Mouse (Mus musculus) stomach, embryonic 14.5 days (tissue): Measurements from ENCODE around the gene Dhx33. TPM values are rescaled to one million over a fixed set of nuclear protein-coding genes. Genes with fewer than 3 reads are reported as not detected.

Experiments
- ATAC-seq: fragments of 200-750 bp; cut with Nextera tagmentation; 2 replicates; pipeline ENCODE4 v1.8.0; 2017; ENCODE audit warnings: low read depth, moderate TSS enrichment; ENCODE audit not compliant: insufficient number of reproducible peaks, insufficient read depth, low FRiP score
- H3K27ac ChIP-seq: fragments of 300-500 bp; sonication (generic); 2 replicates; pipeline ENCODE4 v1.5.1; 2014; ENCODE audit warnings: mild to moderate bottlenecking, low read length, moderate library complexity, mixed read lengths
- H3K27me3 ChIP-seq: fragments of 300-500 bp; sonication (generic); 2 replicates; pipeline ENCODE4 v1.6.1; 2014; ENCODE audit warnings: low read length, control low read depth, mixed read lengths; ENCODE audit not compliant: control insufficient read depth, insufficient read depth
- H3K36me3 ChIP-seq: fragments of 300-500 bp; sonication (generic); 2 replicates; pipeline ENCODE4 v1.6.1; 2014; ENCODE audit warnings: mild to moderate bottlenecking, control low read depth, low read length, moderate library complexity, mixed read lengths; ENCODE audit not compliant: control insufficient read depth, insufficient read depth
- H3K4me1 ChIP-seq: fragments of 300-500 bp; sonication (generic); 2 replicates; pipeline ENCODE4 v1.6.1; 2014; ENCODE audit warnings: low read length, control low read depth, mixed read lengths; ENCODE audit not compliant: control insufficient read depth, insufficient read depth
- H3K4me2 ChIP-seq: fragments of 300-500 bp; sonication (generic); replicated peaks from 2 replicates; pipeline ENCODE4 v1.6.1; 2014; ENCODE audit warnings: low read depth, low read length, control low read depth
- H3K4me3 ChIP-seq: fragments of 300-500 bp; sonication (generic); 2 replicates; pipeline ENCODE4 v1.5.1; 2014; ENCODE audit warnings: low read depth, low read length, control low read depth
- H3K9ac ChIP-seq: fragments of 300-500 bp; sonication (generic); replicated peaks from 2 replicates; pipeline ENCODE4 v1.6.1; 2014; ENCODE audit warnings: low read depth, mild to moderate bottlenecking, control low read depth, low read length, moderate library complexity, mixed read lengths
- H3K9me3 ChIP-seq: fragments of 300-500 bp; sonication (generic); 2 replicates; pipeline ENCODE4 v1.6.1; 2016; ENCODE audit warnings: low read depth, low read length, control low read depth; ENCODE audit not compliant: control insufficient read depth
- WGBS: fragments of 180-500 bp; shearing (Covaris S2); extraction: QIAGEN DNeasy Blood & Tissue Kit; methylation state at CpG from one replicate; pipeline ENCODE4 v1.1.7; 2014; 5-methylcytosine and 5-hydroxymethylcytosine counted together
- polyA plus RNA-seq: library from polyadenylated mRNA; unstranded; fragments of >200 nt; fragmentation: Nextera tagmentation; extraction: Ambion mirVana; gene quantifications from 2 replicates; pipeline ENCODE4 v1.2.1, GENCODE M21; 2014

The Dhx33 gene
- polyA plus RNA-seq, 1 experiment from 2014 or later: 22.7 TPM

DNA sequence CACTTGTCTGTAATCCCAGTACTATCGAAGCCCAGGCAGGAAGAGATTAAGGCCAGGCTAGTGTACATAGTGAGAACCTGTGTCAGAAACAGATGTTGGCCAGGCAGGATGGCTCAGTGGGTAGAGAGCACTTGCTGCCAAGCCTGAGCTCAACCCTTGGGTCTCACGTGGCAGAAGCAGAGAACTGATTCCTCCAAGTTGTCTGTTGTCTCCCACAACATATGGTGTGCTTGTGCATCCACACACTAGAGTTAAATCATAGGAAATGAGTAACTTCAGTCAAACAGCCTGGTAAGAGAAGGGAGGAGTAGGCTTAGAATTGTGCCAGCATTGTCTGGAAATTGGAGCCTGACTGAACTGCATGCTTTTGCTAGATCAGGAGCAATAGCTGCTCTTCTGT lies 29.0 kb downstream of the Dhx33 start:
- Histone ChIP-seq H3K36me3 (peaks cover 57% of the 10 kb centered on the region), H3K9me3 (no peaks in the 10 kb centered on the region), H3K27me3 (no peaks in the 10 kb centered on the region), H3K4me2 (no peak overlapping the region), H3K4me1 (no peaks in the 10 kb centered on the region), H3K9ac (no peak overlapping the region), H3K4me3 (no peak overlapping the region), H3K27ac (no peak overlapping the region)
- no peak for ATAC-seq
- 77% methylated on average over 2 of the region's 2 CpGs for WGBS

- Histone ChIP-seq H3K4me2 (no peak overlapping the region), H3K27me3 (no peaks in the 10 kb centered on the region), H3K36me3 (peaks cover 47% of the 10 kb centered on the region), H3K4me1 (no peaks in the 10 kb centered on the region), H3K4me3 (no peak overlapping the region), H3K9me3 (no peaks in the 10 kb centered on the region), H3K9ac (no peak overlapping the region), H3K27ac (no peak overlapping the region)
- no peak for ATAC-seq
- WGBS: 62% methylated on average over 4 of the region's 4 CpGs
Observed at GRCm38 (mm10) chr11:70973947-70974346, 30.3 kb downstream of the Dhx33 start.

GRCm38 (mm10) chr11:70972586-70972985 lies 31.7 kb downstream of the Dhx33 start:
- 70% methylated on average over 1 of the region's 1 CpGs for WGBS
- Histone ChIP-seq H3K36me3 (peaks cover 33% of the 10 kb centered on the region), H3K9ac (no peak overlapping the region), H3K4me3 (no peak overlapping the region), H3K27me3 (no peaks in the 10 kb centered on the region), H3K9me3 (no peaks in the 10 kb centered on the region), H3K4me2 (no peak overlapping the region), H3K4me1 (peaks cover 4% of the 10 kb centered on the region; the same call in 1 of the 2 replicates), H3K27ac (no peak overlapping the region)
- no peak for ATAC-seq

GRCm38 (mm10) chr11:70970560-70971540 lies 33.4 kb downstream of the Dhx33 start:
- H3K9ac ChIP-seq: peak overlapping the region; percentile 46; the same call in 1 of the 2 replicates
- peak; percentile 16; the same call in 1 of the 2 replicates for ATAC-seq

DNA sequence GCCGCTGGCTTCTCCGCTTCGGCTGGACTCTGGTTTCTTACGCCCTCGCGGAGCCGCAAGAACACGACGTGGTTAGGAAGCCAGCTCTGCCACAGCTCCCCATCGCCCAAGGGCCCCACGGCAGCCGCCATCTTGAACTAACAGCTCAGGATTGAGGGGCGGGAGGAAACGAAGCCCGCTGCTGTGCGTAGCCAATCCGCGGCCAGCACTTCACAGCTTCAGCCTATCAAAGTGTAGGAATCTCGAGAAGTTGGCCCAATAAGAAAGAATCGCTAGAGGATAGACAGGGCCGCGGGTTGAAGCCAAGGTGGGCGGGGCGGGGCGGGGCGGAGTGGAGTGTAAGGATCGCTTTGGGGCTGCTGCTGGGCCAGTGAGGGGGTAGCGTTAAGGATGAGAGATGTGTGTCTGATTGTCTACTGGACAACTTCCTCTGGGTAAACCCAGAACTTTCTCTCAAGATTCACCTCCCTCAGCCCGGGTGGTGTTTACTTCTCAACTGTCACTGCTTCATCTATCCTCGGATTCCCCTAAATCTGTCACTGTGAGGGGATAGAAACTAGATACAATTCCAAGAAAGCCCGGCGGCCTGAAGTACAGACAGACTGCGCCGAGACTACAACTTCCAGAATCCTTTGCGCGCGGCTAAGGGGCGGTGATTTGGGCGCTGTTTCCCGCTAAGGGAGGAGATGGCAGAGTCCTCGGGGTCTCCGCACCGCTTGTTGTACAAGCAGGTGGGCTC lies 34.2 kb downstream of the Dhx33 start, which contains the start of the genes Nup88 and Rpain:
Gene Nup88 (minus strand): TSS at position 153 of the 739 bp plus-strand sequence.
Gene Rpain (plus strand): TSS at position 393 of the 739 bp plus-strand sequence.
- peaks cover 32% of the 10 kb centered on the region for H3K36me3 ChIP-seq
- peak within 1 kb of the TSS; percentile 89 for H3K4me2 ChIP-seq
- H3K27ac ChIP-seq: peak within 1 kb of the TSS; percentile 86
- H3K4me3 ChIP-seq: peak within 1 kb of the TSS; percentile 88
- H3K27me3 ChIP-seq: no peaks in the 10 kb centered on the region
- no peaks in the 10 kb centered on the region for H3K9me3 ChIP-seq
- ATAC-seq: peak; percentile 97
- H3K9ac ChIP-seq: peak within 1 kb of the TSS; percentile 90
- WGBS: 0% methylated on average over 43 of the region's 43 CpGs
- peaks cover 4% of the 10 kb centered on the region; the same call in 1 of the 2 replicates for H3K4me1 ChIP-seq

More at GRCm38 (mm10) chr11:70970560-70971540, 33.4 kb downstream of the Dhx33 start:
- Histone ChIP-seq H3K27me3 (no peaks in the 10 kb centered on the region), H3K27ac (peak overlapping the region; percentile 85), H3K4me3 (peak overlapping the region; percentile 88), H3K4me2 (peak overlapping the region; percentile 81), H3K9me3 (no peaks in the 10 kb centered on the region), H3K36me3 (peaks cover 26% of the 10 kb centered on the region), H3K4me1 (peaks cover 4% of the 10 kb centered on the region; the same call in 1 of the 2 replicates)
- 17% methylated on average over 24 of the region's 24 CpGs for WGBS

DNA sequence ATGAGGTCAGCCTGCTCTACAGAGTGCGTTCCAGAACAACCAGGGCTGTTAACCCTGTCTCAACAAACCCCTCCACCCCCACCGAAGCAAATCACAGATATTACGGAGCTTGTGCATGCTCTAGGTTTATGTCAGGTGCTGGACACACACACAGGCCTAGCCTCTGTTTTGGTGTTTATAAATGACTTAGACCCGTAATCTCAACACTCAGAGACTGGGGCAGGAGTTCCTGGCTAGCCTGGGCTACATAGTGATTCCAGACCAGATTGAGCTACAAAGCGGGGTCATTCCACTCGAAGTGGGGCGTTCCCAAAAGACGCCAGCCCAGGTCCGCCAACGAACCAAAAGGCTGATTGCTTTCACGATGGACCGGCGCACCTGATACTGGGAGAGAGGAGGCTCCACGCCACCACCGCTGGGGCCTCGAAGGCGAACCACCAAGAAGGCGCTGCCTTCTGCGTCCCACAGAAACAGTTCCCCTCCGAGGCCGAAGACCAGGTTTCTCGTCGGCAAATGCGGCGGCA lies 34.9 kb downstream of the Dhx33 start:
- H3K4me1 ChIP-seq: peaks cover 4% of the 10 kb centered on the region; the same call in 1 of the 2 replicates
- under 1% methylated on average over 25 of the region's 25 CpGs for WGBS
- no peaks in the 10 kb centered on the region for H3K9me3 ChIP-seq
- H3K27ac ChIP-seq: peak overlapping the region; percentile 86
- ATAC-seq: 0 out of 2 replicates have a peak, but pooled peaks have one; percentile 4
- H3K27me3 ChIP-seq: no peaks in the 10 kb centered on the region
- peak overlapping the region; percentile 88 for H3K4me3 ChIP-seq
- H3K4me2 ChIP-seq: peak overlapping the region; percentile 89
- peak overlapping the region; percentile 90 for H3K9ac ChIP-seq
- H3K36me3 ChIP-seq: peaks cover 31% of the 10 kb centered on the region

GRCm38 (mm10) chr11:70964222-70964907 lies 39.9 kb downstream of the Dhx33 start:
- Histone ChIP-seq H3K36me3 (peaks cover 60% of the 10 kb centered on the region), H3K9me3 (no peaks in the 10 kb centered on the region), H3K4me2 (no peak overlapping the region), H3K4me3 (no peak overlapping the region), H3K9ac (no peak overlapping the region), H3K27me3 (no peaks in the 10 kb centered on the region), H3K4me1 (peaks cover 4% of the 10 kb centered on the region; the same call in 1 of the 2 replicates), H3K27ac (no peak overlapping the region)
- no peak for ATAC-seq
- WGBS: 80% methylated on average over 4 of the region's 4 CpGs
